Mouse (Mus musculus) cerebellum, adult 9-11 months (tissue): Measurements from ENCODE around the gene Zc3h12a.
A peak's percentile ranks its signal among the peaks of the same experiment; 100 is the strongest.

Experiments used
- DNase-seq: peaks from one replicate; pipeline ENCODE4 v3.0.0; 2022

The Zc3h12a gene

GRCm38 (mm10) chr4:125105354-125105753 is 22.3 kb downstream of the Zc3h12a start:
- DNase-seq: no peak

- no peak for DNase-seq
Measured at GRCm38 (mm10) chr4:125101334-125101733, 26.3 kb downstream of the Zc3h12a start.

GRCm38 (mm10) chr4:125099458-125099857 is 28.2 kb downstream of the Zc3h12a start:
- DNase-seq: peak; percentile 72

GRCm38 (mm10) chr4:125097412-125097811 is 30.2 kb downstream of the Zc3h12a start:
- DNase-seq: no peak

- no peak for DNase-seq
Measured at GRCm38 (mm10) chr4:125096066-125096465, 31.6 kb downstream of the Zc3h12a start.

GRCm38 (mm10) chr4:125093031-125093430 is 34.6 kb downstream of the Zc3h12a start:
- DNase-seq: no peak

- peak; percentile 81 for DNase-seq
Measured at GRCm38 (mm10) chr4:125085346-125085841, 42.2 kb downstream of the Zc3h12a start.

- DNase-seq: peak; percentile 91
Measured at GRCm38 (mm10) chr4:125084403-125085345, 43.0 kb downstream of the Zc3h12a start, which contains the start of gene Meaf6. TSS of gene Meaf6 (plus strand) at chr4:125085134.

GRCm38 (mm10) chr4:125078698-125079097 is 48.9 kb downstream of the Zc3h12a start:
- no peak for DNase-seq

- DNase-seq: no peak
Measured at GRCm38 (mm10) chr4:125077700-125078099, 49.9 kb downstream of the Zc3h12a start.
